Mouse (Mus musculus) embryo, embryonic 9.5 days (tissue): Measurements from ENCODE around the gene Car15.

Experiments
- DNase-seq: peaks from one replicate; pipeline ENCODE4 v3.0.0-alpha.2; 2017; ENCODE audit errors: extremely low spot score

The Car15 gene

GRCm38 (mm10) chr16:17801777-17802455 is 36.2 kb downstream of the Car15 start:
- no peak for DNase-seq

GRCm38 (mm10) chr16:17799584-17799983 is 38.6 kb downstream of the Car15 start:
- no peak for DNase-seq

- peak; percentile 77 for DNase-seq
Measured at GRCm38 (mm10) chr16:17798321-17799180, 39.6 kb downstream of the Car15 start.

- DNase-seq, result peak; percentile 60
Measured at GRCm38 (mm10) chr16:17797812-17798311, 40.3 kb downstream of the Car15 start.

- peak; percentile 72 for DNase-seq
Measured at GRCm38 (mm10) chr16:17796971-17797811, 41.0 kb downstream of the Car15 start, which contains the start of gene Scarf2. TSS of gene Scarf2 (plus strand) at chr16:17797282.

GRCm38 (mm10) chr16:17796519-17796918 is 41.6 kb downstream of the Car15 start:
- no peak for DNase-seq

GRCm38 (mm10) chr16:17795643-17796042 is 42.5 kb downstream of the Car15 start:
- DNase-seq, result no peak

GRCm38 (mm10) chr16:17794047-17794446 is 44.1 kb downstream of the Car15 start:
- DNase-seq, result no peak

- no peak for DNase-seq
Measured at GRCm38 (mm10) chr16:17792728-17793127, 45.4 kb downstream of the Car15 start.

- DNase-seq, result no peak
Measured at GRCm38 (mm10) chr16:17785337-17785736, 52.8 kb downstream of the Car15 start.
